Mouse (Mus musculus) liver, embryonic 15.5 days (tissue): ENCODE results near the gene Gpsm3. TPM values are rescaled to one million over a fixed set of nuclear protein-coding genes. Genes with fewer than 3 reads are reported as not detected.

Experiments
- ATAC-seq: fragments of 200-750 bp; cut with Nextera tagmentation; 2 replicates; pipeline ENCODE4 v1.8.0; 2017; ENCODE audit warnings: moderate number of reproducible peaks, mild to moderate bottlenecking, moderate library complexity; ENCODE audit not compliant: insufficient read depth
- H3K27ac ChIP-seq: fragments of 300-500 bp; sonication (generic); replicated peaks from 2 replicates; pipeline ENCODE4 v1.5.1; 2015; ENCODE audit warnings: mild to moderate bottlenecking, inconsistent platforms
- H3K27me3 ChIP-seq: fragments of 300-500 bp; sonication (generic); 2 replicates; pipeline ENCODE4 v1.6.1; 2015; ENCODE audit warnings: mild to moderate bottlenecking, inconsistent platforms
- H3K36me3 ChIP-seq: fragments of 300-500 bp; sonication (generic); replicated peaks from 2 replicates; pipeline ENCODE4 v1.6.1; 2015; ENCODE audit warnings: moderate library complexity, mild to moderate bottlenecking, inconsistent platforms
- H3K4me1 ChIP-seq: fragments of 300-500 bp; sonication (generic); replicated peaks from 2 replicates; pipeline ENCODE4 v1.6.1; 2015; ENCODE audit warnings: inconsistent platforms
- H3K4me2 ChIP-seq: fragments of 300-500 bp; sonication (generic); 2 replicates; pipeline ENCODE4 v1.6.1; 2015; ENCODE audit warnings: moderate library complexity, mild to moderate bottlenecking, inconsistent platforms
- H3K4me3 ChIP-seq: fragments of 300-500 bp; sonication (generic); replicated peaks from 2 replicates; pipeline ENCODE4 v1.5.1; 2015; ENCODE audit warnings: mild to moderate bottlenecking, inconsistent platforms
- H3K9ac ChIP-seq: fragments of 300-500 bp; sonication (generic); 2 replicates; pipeline ENCODE4 v1.6.1; 2015; ENCODE audit warnings: moderate library complexity, mild to moderate bottlenecking, inconsistent platforms
- H3K9me3 ChIP-seq: fragments of 300-500 bp; sonication (generic); replicated peaks from 2 replicates; pipeline ENCODE4 v1.6.1; 2016; ENCODE audit warnings: inconsistent platforms
- WGBS: fragments of 180-500 bp; shearing (Covaris S2); methylation state at CpG from one replicate; pipeline ENCODE4 v1.1.7; 2015; ENCODE audit warnings: mixed read lengths; ENCODE audit not compliant: insufficient replicate concordance; 5-methylcytosine and 5-hydroxymethylcytosine counted together
- polyA plus RNA-seq: library from polyadenylated mRNA; unstranded; fragments of >200 nt; fragmentation: Nextera tagmentation; extraction: Ambion mirVana; gene quantifications from 2 replicates; pipeline ENCODE4 v1.2.1, GENCODE M21; 2015

Gpsm3 gene
- polyA plus RNA-seq, 1 experiment from 2014 or later, result 14.9 TPM

DNA sequence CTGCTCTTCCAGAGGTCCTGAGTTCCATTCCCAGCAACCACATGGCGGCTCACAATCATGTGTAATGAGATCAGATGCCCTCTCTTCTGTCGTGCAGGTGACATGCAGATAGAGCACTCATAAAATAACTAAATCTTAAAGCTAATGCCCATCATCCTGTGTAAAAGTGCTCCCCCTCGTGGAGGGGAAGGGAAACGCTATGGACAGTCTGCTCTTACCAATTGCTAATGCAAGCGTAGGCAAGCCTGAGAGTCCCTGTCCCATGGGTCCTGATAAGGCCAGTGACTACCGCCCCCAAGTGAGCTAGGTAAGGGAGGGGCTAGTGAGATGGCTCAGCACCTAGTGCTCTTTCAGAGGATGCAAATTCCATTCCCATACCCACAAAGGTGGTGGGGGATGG lies 29.4 kb downstream of the Gpsm3 start:
- H3K4me1 ChIP-seq, result peaks cover 33% of the 10 kb centered on the region
- ATAC-seq, result peak; percentile 23; the same call in 1 of the 2 replicates
- 5% methylated on average over 6 of the region's 6 CpGs for WGBS
- peaks cover 33% of the 10 kb centered on the region for H3K36me3 ChIP-seq
- H3K9ac ChIP-seq, result no peak overlapping the region
- no peak overlapping the region for H3K4me2 ChIP-seq
- no peaks in the 10 kb centered on the region for H3K27me3 ChIP-seq
- no peak overlapping the region for H3K4me3 ChIP-seq
- no peak overlapping the region for H3K27ac ChIP-seq
- H3K9me3 ChIP-seq, result no peaks in the 10 kb centered on the region

DNA sequence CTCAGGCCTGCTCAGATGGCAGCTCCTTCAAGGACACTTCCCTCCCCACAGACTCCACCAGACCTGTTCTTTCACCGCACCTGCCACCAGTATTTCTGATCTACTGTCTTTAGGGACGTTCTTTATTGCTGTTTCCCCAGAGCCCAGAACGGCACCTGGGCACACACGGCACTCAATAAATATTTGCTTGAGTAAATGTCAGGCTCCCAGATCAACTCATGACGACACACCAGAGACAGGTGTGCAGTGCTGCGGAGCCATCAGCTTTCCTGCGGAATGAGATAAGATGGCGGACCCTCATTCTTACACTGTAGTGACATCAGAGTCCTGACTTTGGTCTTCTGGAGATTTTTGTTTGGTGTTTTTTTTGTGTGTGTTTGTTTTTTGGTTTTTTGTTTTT lies 31.4 kb downstream of the Gpsm3 start:
- 78% methylated on average over 8 of the region's 8 CpGs for WGBS
- no peak for ATAC-seq

DNA sequence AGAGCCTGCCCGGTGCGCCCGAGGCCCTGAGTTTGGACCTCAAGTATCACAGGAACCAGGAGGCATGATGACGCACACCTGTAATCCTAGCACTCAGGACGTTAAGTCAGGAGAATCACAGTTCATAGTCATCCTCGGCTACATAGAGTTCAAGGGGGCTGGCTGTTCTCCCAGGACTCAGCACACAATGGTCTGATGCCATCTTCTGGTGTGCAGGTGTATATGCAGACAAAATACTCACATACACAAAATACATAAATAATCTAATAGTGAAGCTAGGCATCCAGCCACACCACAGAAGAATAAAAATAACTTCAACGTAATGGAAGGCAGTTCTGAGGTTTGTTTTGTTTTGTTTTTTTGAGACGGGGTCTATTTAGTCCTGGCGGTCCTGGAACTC lies 33.6 kb downstream of the Gpsm3 start:
- Histone ChIP-seq H3K4me1 (peaks cover 48% of the 10 kb centered on the region), H3K27me3 (peaks cover 9% of the 10 kb centered on the region), H3K36me3 (peaks cover 23% of the 10 kb centered on the region), H3K27ac (no peak overlapping the region), H3K9ac (no peak overlapping the region), H3K9me3 (no peaks in the 10 kb centered on the region), H3K4me3 (no peak overlapping the region), H3K4me2 (no peak overlapping the region)
- no peak for ATAC-seq
- 77% methylated on average over 9 of the region's 9 CpGs for whole genome bisulfite sequencing

More for the DNA sequence above, 31.4 kb downstream of the Gpsm3 start:
- no peak overlapping the region for H3K4me3 ChIP-seq
- no peak overlapping the region for H3K4me2 ChIP-seq
- H3K27me3 ChIP-seq, result no peaks in the 10 kb centered on the region
- peaks cover 28% of the 10 kb centered on the region for H3K4me1 ChIP-seq
- no peaks in the 10 kb centered on the region for H3K9me3 ChIP-seq
- peaks cover 35% of the 10 kb centered on the region for H3K36me3 ChIP-seq
- no peak overlapping the region for H3K27ac ChIP-seq
- no peak overlapping the region for H3K9ac ChIP-seq

DNA sequence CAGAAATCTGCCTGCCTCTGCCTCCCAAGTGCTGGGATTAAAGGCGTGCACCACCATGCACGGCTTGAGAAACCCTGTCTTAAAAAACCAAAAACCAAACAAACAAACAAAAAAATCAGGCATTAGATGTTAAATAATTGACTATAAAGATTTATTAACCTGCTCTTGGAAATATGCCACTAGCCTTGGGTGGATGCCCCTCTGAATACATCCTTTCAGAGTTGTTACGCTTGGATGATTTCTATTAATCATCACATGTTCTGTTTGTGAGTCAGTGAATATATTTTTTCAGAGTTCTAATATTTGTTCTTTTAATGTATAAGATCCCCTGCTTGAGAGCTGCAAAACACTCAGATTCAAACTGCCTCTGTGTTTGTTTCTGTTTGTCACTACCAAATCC lies 35.4 kb downstream of the Gpsm3 start:
- 67% methylated on average over 3 of the region's 3 CpGs for WGBS
- H3K4me3 ChIP-seq, result no peak overlapping the region
- peaks cover 23% of the 10 kb centered on the region for H3K36me3 ChIP-seq
- H3K27me3 ChIP-seq, result peaks cover 27% of the 10 kb centered on the region
- H3K9ac ChIP-seq, result no peak overlapping the region
- no peaks in the 10 kb centered on the region for H3K9me3 ChIP-seq
- no peak overlapping the region for H3K27ac ChIP-seq
- H3K4me1 ChIP-seq, result peaks cover 53% of the 10 kb centered on the region
- H3K4me2 ChIP-seq, result no peak overlapping the region
- no peak for ATAC-seq

DNA sequence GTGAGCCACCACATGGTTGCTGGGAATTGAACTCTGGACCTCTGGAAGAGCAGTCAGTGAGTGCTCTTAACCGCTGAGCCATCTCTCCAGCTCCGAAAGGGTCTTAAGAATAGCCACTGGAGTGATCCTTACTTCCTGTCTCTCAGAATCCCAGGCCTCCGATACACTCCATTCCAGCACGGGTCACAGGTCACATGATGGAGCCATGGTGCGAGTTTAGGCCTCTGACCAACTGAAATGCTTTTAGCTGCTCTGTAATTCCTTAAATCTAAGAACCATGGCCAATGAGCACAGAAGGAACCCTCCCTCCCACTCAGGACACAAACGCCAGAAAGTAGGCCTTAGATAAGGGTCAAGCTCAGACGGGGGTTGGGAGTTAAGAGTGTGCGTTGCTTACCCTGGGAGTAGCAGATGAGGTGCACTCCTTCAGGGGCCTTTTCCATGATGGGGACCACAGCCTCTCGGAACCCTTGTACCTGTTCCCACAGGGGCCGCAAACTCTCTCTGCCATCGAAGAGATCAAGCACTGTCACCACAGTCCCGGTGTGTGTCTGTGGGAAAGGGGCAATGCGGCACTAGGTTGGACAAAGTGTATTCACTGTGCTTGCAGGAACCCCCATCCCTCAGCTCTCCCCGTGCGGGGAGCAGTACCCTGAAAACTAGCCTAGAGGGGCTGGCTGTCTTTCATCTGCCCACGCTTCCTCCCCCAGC lies 36.6 kb downstream of the Gpsm3 start:
- peak overlapping the region; percentile 68 for H3K9ac ChIP-seq
- peak overlapping the region; percentile 89 for H3K4me2 ChIP-seq
- H3K36me3 ChIP-seq, result peaks cover 23% of the 10 kb centered on the region
- peaks cover 39% of the 10 kb centered on the region for H3K27me3 ChIP-seq
- WGBS, result 46% methylated on average over 16 of the region's 16 CpGs
- peaks cover 64% of the 10 kb centered on the region for H3K4me1 ChIP-seq
- no peaks in the 10 kb centered on the region for H3K9me3 ChIP-seq
- ATAC-seq, result no peak
- H3K27ac ChIP-seq, result peak overlapping the region; percentile 77; the same call in 1 of the 2 replicates
- peak overlapping the region; percentile 66 for H3K4me3 ChIP-seq

DNA sequence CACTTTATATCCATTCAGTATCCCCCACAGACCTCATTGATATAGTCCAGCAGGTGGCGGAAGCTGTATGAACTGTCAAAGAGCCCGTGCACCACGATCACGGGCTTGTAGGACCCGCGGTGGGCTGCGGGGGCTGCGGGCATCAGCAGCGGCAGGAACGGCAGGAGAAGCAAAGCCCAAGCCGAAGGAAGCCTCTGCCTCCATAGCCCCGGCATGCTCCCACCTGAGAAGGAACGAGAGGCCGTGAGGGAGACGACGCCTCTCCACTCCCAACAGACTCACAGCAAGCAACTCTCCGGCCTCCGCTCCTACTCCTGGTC lies 37.1 kb downstream of the Gpsm3 start:
- peak overlapping the region; percentile 68 for H3K9ac ChIP-seq
- H3K4me1 ChIP-seq, result peaks cover 68% of the 10 kb centered on the region
- ATAC-seq, result no peak
- H3K27ac ChIP-seq, result peak overlapping the region; percentile 77
- peaks cover 44% of the 10 kb centered on the region for H3K27me3 ChIP-seq
- H3K4me2 ChIP-seq, result peak overlapping the region; percentile 89
- peaks cover 18% of the 10 kb centered on the region for H3K36me3 ChIP-seq
- H3K4me3 ChIP-seq, result peak overlapping the region; percentile 66
- under 1% methylated on average over 18 of the region's 18 CpGs for WGBS
- no peaks in the 10 kb centered on the region for H3K9me3 ChIP-seq

DNA sequence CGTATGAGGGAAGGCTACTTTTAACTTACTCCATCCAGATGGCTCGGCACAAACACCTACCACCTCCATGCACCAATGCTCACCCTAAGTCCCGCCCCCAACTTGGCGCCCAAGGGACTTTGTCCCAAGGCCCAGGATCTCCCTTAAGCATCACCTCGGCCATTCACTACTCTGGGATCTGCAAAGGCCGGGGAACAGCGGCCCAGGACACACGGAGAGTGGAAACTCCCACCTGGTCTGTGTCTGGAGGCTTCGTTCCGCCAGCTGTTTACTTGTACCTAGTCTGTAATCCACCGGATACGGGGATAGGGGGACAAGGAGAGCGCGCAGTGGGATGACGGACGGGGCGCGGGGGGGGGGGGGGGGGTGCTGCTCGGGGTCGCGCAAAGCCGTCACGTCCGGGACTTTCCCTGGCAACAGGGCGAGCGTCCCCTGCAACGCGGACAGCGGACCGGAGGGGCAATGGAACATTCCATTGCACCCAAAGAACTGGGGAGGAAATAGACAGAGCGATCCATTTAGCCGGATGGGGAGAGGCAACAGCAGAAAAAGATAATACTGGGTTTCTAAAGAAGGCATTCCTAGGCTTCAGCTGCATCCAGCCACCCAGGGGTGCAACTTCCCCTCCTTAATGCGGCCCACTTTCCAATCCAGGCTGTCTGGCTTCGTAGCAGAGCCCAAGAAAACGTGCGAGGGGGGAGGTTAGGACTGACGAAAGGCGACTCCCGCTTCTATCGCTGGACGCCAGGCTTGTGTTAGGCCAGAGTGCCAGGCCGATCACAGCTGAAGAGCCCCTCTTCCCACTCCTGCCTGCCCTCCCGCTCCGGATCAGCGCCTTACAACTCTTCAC lies 37.7 kb downstream of the Gpsm3 start:
- H3K36me3 ChIP-seq, result peaks cover 15% of the 10 kb centered on the region
- H3K27me3 ChIP-seq, result peaks cover 50% of the 10 kb centered on the region
- ATAC-seq, result peak; percentile 69
- H3K9ac ChIP-seq, result peak overlapping the region; percentile 68
- under 1% methylated on average over 44 of the region's 45 CpGs for WGBS
- peak overlapping the region; percentile 77 for H3K27ac ChIP-seq
- H3K4me2 ChIP-seq, result peak overlapping the region; percentile 89
- H3K4me1 ChIP-seq, result peaks cover 70% of the 10 kb centered on the region
- no peaks in the 10 kb centered on the region for H3K9me3 ChIP-seq
- peak overlapping the region; percentile 66 for H3K4me3 ChIP-seq

DNA sequence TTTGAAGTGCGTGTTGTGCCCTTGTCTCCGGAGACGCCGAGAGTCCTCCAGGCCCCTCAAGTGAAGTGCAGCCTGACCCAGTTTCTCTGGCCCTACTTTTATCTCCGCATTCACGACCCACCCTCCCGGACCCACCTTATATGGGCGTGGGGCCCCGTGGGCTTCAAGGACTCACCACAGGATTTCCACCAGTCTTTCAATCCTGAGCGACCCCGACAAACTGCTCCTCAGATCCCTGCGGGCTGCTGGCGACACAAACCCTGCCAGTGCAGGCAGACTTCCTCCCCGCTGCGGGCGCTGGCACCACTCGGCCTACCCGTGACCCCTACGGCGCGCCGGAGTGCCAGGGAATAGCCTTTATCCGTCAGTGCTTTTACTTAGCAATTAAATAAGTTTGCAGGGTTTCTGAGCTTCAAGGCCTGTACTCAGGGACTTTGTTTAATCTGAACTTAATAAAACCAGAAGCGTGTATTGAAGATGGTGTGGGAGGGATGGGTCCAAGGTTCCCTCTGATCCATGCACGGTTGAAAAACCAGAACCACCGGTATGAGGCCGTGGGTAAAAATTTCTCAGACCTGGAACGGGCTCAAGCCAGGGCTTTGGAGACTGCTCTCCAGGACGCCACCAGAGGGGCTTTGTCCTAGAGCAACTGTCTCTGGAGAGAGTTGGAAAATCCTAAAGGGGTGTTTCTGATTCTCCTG lies 38.5 kb downstream of the Gpsm3 start, which contains the start of gene Ppt2:
Ppt2 (minus strand) TSS at position 568 of the 701 bp plus-strand sequence.
- Histone ChIP-seq H3K27ac (peak within 1 kb of the TSS; percentile 77), H3K4me2 (peak within 1 kb of the TSS; percentile 89), H3K9me3 (no peaks in the 10 kb centered on the region), H3K27me3 (peaks cover 58% of the 10 kb centered on the region), H3K9ac (peak within 1 kb of the TSS; percentile 68), H3K4me1 (peaks cover 69% of the 10 kb centered on the region), H3K36me3 (peaks cover 10% of the 10 kb centered on the region), H3K4me3 (peak within 1 kb of the TSS; percentile 66)
- 10% methylated on average over 29 of the region's 29 CpGs for WGBS
- ATAC-seq, result no peak

DNA sequence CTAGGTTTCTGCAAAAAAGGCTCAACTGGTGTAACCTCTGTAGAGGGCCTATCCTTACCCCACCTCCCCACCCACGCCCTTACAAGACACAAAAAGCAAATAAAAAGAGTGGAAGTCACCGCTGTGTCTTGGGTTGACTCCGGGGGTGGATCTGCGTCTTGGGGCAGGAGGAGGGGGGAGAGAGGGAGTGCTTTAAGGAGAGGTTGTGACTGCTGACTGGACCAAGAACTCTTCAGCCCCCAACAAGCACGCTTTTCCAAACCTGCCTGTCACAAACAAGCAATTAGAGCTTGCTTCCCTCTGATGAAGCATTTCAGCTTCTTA lies 39.0 kb downstream of the Gpsm3 start:
- H3K27ac ChIP-seq, result no peak overlapping the region
- peaks cover 66% of the 10 kb centered on the region for H3K4me1 ChIP-seq
- no peak for ATAC-seq
- peaks cover 63% of the 10 kb centered on the region for H3K27me3 ChIP-seq
- H3K36me3 ChIP-seq, result peaks cover 8% of the 10 kb centered on the region
- no peaks in the 10 kb centered on the region for H3K9me3 ChIP-seq
- H3K9ac ChIP-seq, result no peak overlapping the region
- H3K4me3 ChIP-seq, result no peak overlapping the region; the same call in 1 of the 2 replicates
- peak overlapping the region; percentile 89 for H3K4me2 ChIP-seq
- WGBS, result 46% methylated on average over 5 of the region's 5 CpGs

DNA sequence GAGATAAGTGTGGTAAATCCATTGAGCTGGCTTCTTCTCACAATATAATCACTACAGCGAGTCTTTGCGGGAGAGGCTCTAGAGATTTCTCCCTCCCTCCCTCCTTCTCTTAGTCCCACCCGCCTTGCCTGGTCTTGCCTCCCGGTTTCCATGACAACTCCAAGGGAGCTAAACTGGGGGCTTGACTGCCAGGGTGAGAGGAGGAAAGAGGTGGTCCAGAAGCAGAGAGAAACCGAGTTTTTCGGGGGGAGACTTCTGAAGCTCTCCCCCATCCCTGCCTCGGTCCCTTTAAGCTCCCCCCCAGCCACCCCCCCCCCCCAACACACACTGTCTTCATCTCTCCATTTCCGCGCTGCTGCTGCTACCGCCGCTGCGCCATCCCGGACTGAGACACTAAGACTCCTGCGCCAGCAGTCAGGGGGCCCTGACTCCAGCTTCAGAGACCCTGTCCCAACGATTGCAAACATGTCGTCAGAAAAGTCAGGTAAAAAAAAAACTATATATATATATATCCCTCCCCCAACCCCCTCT lies 39.7 kb downstream of the Gpsm3 start, which contains the start of gene Prrt1:
Prrt1 (plus strand) TSS at position 313 of the 531 bp plus-strand sequence.
- Histone ChIP-seq H3K4me3 (peak within 1 kb of the TSS; percentile 66), H3K4me1 (peaks cover 63% of the 10 kb centered on the region)

More for the DNA sequence above, 39.7 kb downstream of the Gpsm3 start, which contains the start of gene Prrt1:
- no peak within 1 kb of the TSS for H3K9ac ChIP-seq
- 13% methylated on average over 16 of the region's 16 CpGs for WGBS
- peak within 1 kb of the TSS; percentile 89 for H3K4me2 ChIP-seq
- peaks cover 68% of the 10 kb centered on the region for H3K27me3 ChIP-seq
- no peak within 1 kb of the TSS for H3K27ac ChIP-seq
- peaks cover 6% of the 10 kb centered on the region for H3K36me3 ChIP-seq
- ATAC-seq, result no peak
- H3K9me3 ChIP-seq, result no peaks in the 10 kb centered on the region
